Mouse (Mus musculus) ovary, postnatal 36 days (tissue): ENCODE measurements around the gene Pex26.

Source experiments
- DNase-seq: peaks from one replicate; pipeline ENCODE4 v3.0.0; 2022; ENCODE audit warnings: low spot score, mixed read lengths

Pex26 gene

GRCm38 (mm10) chr6:121209584-121209983 is 26.1 kb downstream of the Pex26 start:
- DNase-seq = no peak

GRCm38 (mm10) chr6:121210149-121210925 is 26.9 kb downstream of the Pex26 start, which contains the start of gene Tuba8:
Gene Tuba8 (plus strand): TSS chr6:121210696.
- peak; percentile 55 for DNase-seq

- DNase-seq = no peak
Observed at GRCm38 (mm10) chr6:121210926-121211289, 27.4 kb downstream of the Pex26 start.

GRCm38 (mm10) chr6:121211743-121212142 is 28.3 kb downstream of the Pex26 start:
- no peak for DNase-seq

GRCm38 (mm10) chr6:121212988-121213387 is 29.5 kb downstream of the Pex26 start:
- DNase-seq = no peak

- DNase-seq = no peak
Observed at GRCm38 (mm10) chr6:121214221-121214620, 30.8 kb downstream of the Pex26 start.

- no peak for DNase-seq
Observed at GRCm38 (mm10) chr6:121214667-121215330, 31.3 kb downstream of the Pex26 start.

GRCm38 (mm10) chr6:121215336-121215735 is 31.9 kb downstream of the Pex26 start:
- no peak for DNase-seq

GRCm38 (mm10) chr6:121215896-121216295 is 32.4 kb downstream of the Pex26 start:
- no peak for DNase-seq

- DNase-seq = no peak
Observed at GRCm38 (mm10) chr6:121216589-121217255, 33.3 kb downstream of the Pex26 start.

GRCm38 (mm10) chr6:121218002-121218401 is 34.5 kb downstream of the Pex26 start:
- no peak for DNase-seq

GRCm38 (mm10) chr6:121219406-121219805 is 35.9 kb downstream of the Pex26 start:
- no peak for DNase-seq

GRCm38 (mm10) chr6:121220181-121220580 is 36.7 kb downstream of the Pex26 start:
- no peak for DNase-seq

GRCm38 (mm10) chr6:121221876-121222597 is 38.6 kb downstream of the Pex26 start:
- no peak for DNase-seq

GRCm38 (mm10) chr6:121223001-121223400 is 39.5 kb downstream of the Pex26 start:
- no peak for DNase-seq

- DNase-seq = no peak
Observed at GRCm38 (mm10) chr6:121224067-121224466, 40.6 kb downstream of the Pex26 start.

- DNase-seq = no peak
Observed at GRCm38 (mm10) chr6:121224993-121225392, 41.5 kb downstream of the Pex26 start.

GRCm38 (mm10) chr6:121226043-121226442 is 42.6 kb downstream of the Pex26 start:
- DNase-seq = no peak

GRCm38 (mm10) chr6:121226744-121227143 is 43.3 kb downstream of the Pex26 start:
- no peak for DNase-seq

- no peak for DNase-seq
Observed at GRCm38 (mm10) chr6:121228421-121228820, 45.0 kb downstream of the Pex26 start.

GRCm38 (mm10) chr6:121232652-121233051 is 49.2 kb downstream of the Pex26 start:
- DNase-seq = no peak

GRCm38 (mm10) chr6:121236386-121236785 is 52.9 kb downstream of the Pex26 start:
- no peak for DNase-seq
